Mouse (Mus musculus) lung, adult 2 months (tissue): ENCODE results near the gene Ddost.

ENCODE experiments used
- CTCF ChIP-seq: fragments of 200-500 bp; IDR thresholded peaks from 2 replicates; pipeline ENCODE4 v1.5.1; 2011; ENCODE audit warnings: mild to moderate bottlenecking, low read length, control low read depth; ENCODE audit not compliant: insufficient read depth
- POLR2A ChIP-seq: fragments of 200-500 bp; IDR thresholded peaks from 2 replicates; pipeline ENCODE4 v1.6.1; 2011; ENCODE audit warnings: low read depth, mild to moderate bottlenecking, control low read depth, low read length, borderline replicate concordance; ENCODE audit errors: extremely low read depth

DNA sequence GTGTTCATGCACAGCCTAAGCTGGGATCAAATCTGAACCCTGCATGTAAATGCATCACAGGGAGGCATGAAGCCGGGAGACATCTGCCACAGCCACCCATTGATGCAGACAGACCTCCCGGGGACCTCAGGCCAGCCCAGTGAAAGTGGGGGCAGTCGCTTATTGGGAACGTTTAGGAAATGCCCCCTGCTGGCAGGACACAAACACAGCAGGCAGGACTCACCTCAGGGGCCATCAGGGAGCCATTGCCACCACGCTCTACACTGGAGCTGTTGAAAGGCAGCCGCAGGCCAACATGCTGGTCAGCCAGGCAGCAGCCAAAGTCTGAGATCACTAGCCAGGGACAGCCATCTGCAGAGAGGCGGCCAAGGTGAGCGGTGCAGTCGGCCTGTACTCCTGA, 11.3 kb downstream of the Ddost start:
- TF ChIP-seq POLR2A (no peak), CTCF (peak; percentile 37)
